Mouse (Mus musculus) embryonic stem cell, embryonic (primary cell): ENCODE results near the gene Chrnd.

Source experiments
- CTCF ChIA-PET, 4 experiments: fragments of 300-600 bp in 2 of 4; fragments of 350-600 bp in 2 of 4; sonication (Branson Sonifier 250); formaldehyde crosslinking; loops; one replicate each; lab custom pipeline; 2022; ENCODE audit warnings: inconsistent platforms in 2 of 4; lab: Charles Lee
- POLR2A ChIA-PET, 4 experiments: fragments of 300-600 bp in 2 of 4; fragments of 350-600 bp in 2 of 4; sonication (Branson Sonifier 250); formaldehyde crosslinking; loops; one replicate each; lab custom pipeline; 2022; ENCODE audit warnings: antibody characterized with exemption in 4 of 4, inconsistent platforms in 1 of 4; lab: Charles Lee

Gene Chrnd

GRCm38 (mm10) chr1:87203779-87204178 is 13.4 kb downstream of the Chrnd start:
- ChIA-PET CTCF (interaction anchor here in 2 of 4 experiments (6.1 to 7.0 kb wide), 2 partner anchors 17 kb away, joined by 30 to 40 read pairs; no protein-coding TSS in a partner anchor), POLR2A (interaction anchor here in 2 of 4 experiments (0.5 to 2.3 kb wide), 4 partner anchors 9 to 157 kb away, joined by 3 to 6 read pairs (median 4); no protein-coding TSS in a partner anchor)

GRCm38 (mm10) chr1:87204465-87204864 is 14.1 kb downstream of the Chrnd start, which contains the start of gene Chrng:
TSS of gene Chrng (plus strand) at chr1:87204657.
- ChIA-PET POLR2A (interaction anchor here in 1 of 4 experiments (0.6 kb wide), 1 partner anchor 25 kb away, joined by 4 read pairs; no protein-coding TSS in a partner anchor), CTCF (interaction anchor here in 2 of 4 experiments (2.1 to 7.0 kb wide), 3 partner anchors 17 to 18 kb away, joined by 5 to 40 read pairs (median 30); no protein-coding TSS in a partner anchor)

- CTCF ChIA-PET = interaction anchor here in 3 of 4 experiments (0.5 to 7.0 kb wide), 3 partner anchors 18 to 58 kb away, joined by 5 to 40 read pairs (median 6); no protein-coding TSS in a partner anchor
- POLR2A ChIA-PET = interaction anchor here in 1 of 4 experiments (0.5 to 3.2 kb wide), 6 partner anchors 10 to 640 kb away, joined by 3 to 16 read pairs (median 4); no protein-coding TSS in a partner anchor
Observed at GRCm38 (mm10) chr1:87205038-87205437, 14.6 kb downstream of the Chrnd start.

- CTCF ChIA-PET = interaction anchor here in 3 of 4 experiments (0.5 to 7.0 kb wide), 4 partner anchors 18 to 72 kb away, joined by 4 to 40 read pairs (median 6); no protein-coding TSS in a partner anchor
Observed at GRCm38 (mm10) chr1:87205502-87205901, 15.1 kb downstream of the Chrnd start.

GRCm38 (mm10) chr1:87206339-87206738 is 15.9 kb downstream of the Chrnd start:
- ChIA-PET CTCF (interaction anchor here in 2 of 4 experiments (2.1 kb wide), 2 partner anchors 19 kb away, joined by 4 to 5 read pairs; no protein-coding TSS in a partner anchor), POLR2A (interaction anchor here in 1 of 4 experiments (1.0 to 3.2 kb wide), 3 partner anchors 8 to 20 kb away, joined by 4 to 16 read pairs (median 6); no protein-coding TSS in a partner anchor)

More at GRCm38 (mm10) chr1:87205502-87205901, 15.1 kb downstream of the Chrnd start:
- POLR2A ChIA-PET = interaction anchor here in 1 of 4 experiments (0.5 to 3.2 kb wide), 6 partner anchors 9 to 641 kb away, joined by 3 to 16 read pairs (median 4); no protein-coding TSS in a partner anchor

GRCm38 (mm10) chr1:87211431-87211830 is 21.0 kb downstream of the Chrnd start:
- ChIA-PET POLR2A (interaction anchor here in 2 of 4 experiments (1.0 to 27.7 kb wide), 5 partner anchors 10 to 24 kb away, joined by 4 to 723 read pairs (median 5); no protein-coding TSS in a partner anchor), CTCF (interaction anchor here in 1 of 4 experiments (0.7 kb wide), 1 partner anchor 25 kb away, joined by 3 read pairs; no protein-coding TSS in a partner anchor)

GRCm38 (mm10) chr1:87213735-87214704 is 23.6 kb downstream of the Chrnd start, which contains the start of gene Eif4e2:
TSS of gene Eif4e2 (plus strand) at chr1:87213914.
- CTCF ChIA-PET = interaction anchor here in 3 of 4 experiments (0.6 to 1.2 kb wide), 4 partner anchors 12 to 207 kb away, joined by 3 to 5 read pairs (median 4); no protein-coding TSS in a partner anchor
- POLR2A ChIA-PET = interaction anchor here (1.0 to 27.7 kb wide), 12 partner anchors 8 to 547 kb away, joined by 3 to 723 read pairs (median 6); no protein-coding TSS in a partner anchor

GRCm38 (mm10) chr1:87214748-87215147 is 24.3 kb downstream of the Chrnd start:
- ChIA-PET POLR2A (interaction anchor here (0.5 to 27.7 kb wide), 14 partner anchors 8 to 546 kb away, joined by 3 to 723 read pairs (median 6); no protein-coding TSS in a partner anchor), CTCF (interaction anchor here in 2 of 4 experiments (0.8 to 1.2 kb wide), 3 partner anchors 11 to 206 kb away, joined by 4 to 5 read pairs (median 5); no protein-coding TSS in a partner anchor)

GRCm38 (mm10) chr1:87217938-87218337 is 27.5 kb downstream of the Chrnd start:
- POLR2A ChIA-PET = interaction anchor here (0.6 to 27.7 kb wide), 12 partner anchors 8 to 837 kb away, joined by 3 to 723 read pairs (median 6); no protein-coding TSS in a partner anchor
- CTCF ChIA-PET = interaction anchor here in 3 of 4 experiments (0.6 to 2.2 kb wide), 9 partner anchors 9 to 48 kb away, joined by 3 to 7 read pairs (median 4); no protein-coding TSS in a partner anchor

- POLR2A ChIA-PET = interaction anchor here (0.6 to 27.7 kb wide), 47 partner anchors 3 to 721 kb away, joined by 3 to 723 read pairs (median 5); partner anchors contain the start of genes Efhd1 (in 3 of the 4), Ptma (in 3 of the 4), Eif4e2 (in 2 of the 4) and Gigyf2 (in 2 of the 4)
- CTCF ChIA-PET = interaction anchor here in 2 of 4 experiments (0.8 to 2.3 kb wide), 8 partner anchors 8 to 697 kb away, joined by 3 to 12 read pairs (median 6); no protein-coding TSS in a partner anchor
Observed at GRCm38 (mm10) chr1:87225739-87226138, 35.3 kb downstream of the Chrnd start.

GRCm38 (mm10) chr1:87226409-87227159 is 36.2 kb downstream of the Chrnd start:
- POLR2A ChIA-PET = interaction anchor here (0.6 to 27.7 kb wide), 79 partner anchors 3 to 1322 kb away, joined by 3 to 723 read pairs (median 4); partner anchors contain the start of genes Ptma (in 4 of the 4), Efhd1 (in 3 of the 4), Gigyf2 (in 3 of the 4) and Eif4e2 (in 2 of the 4)
- CTCF ChIA-PET = interaction anchor here (0.5 to 2.3 kb wide), 17 partner anchors 9 to 698 kb away, joined by 3 to 12 read pairs (median 4); no protein-coding TSS in a partner anchor

GRCm38 (mm10) chr1:87227160-87227550 is 36.7 kb downstream of the Chrnd start:
- POLR2A ChIA-PET = interaction anchor here (0.8 to 27.7 kb wide), 41 partner anchors 4 to 797 kb away, joined by 3 to 723 read pairs (median 4); partner anchors contain the start of genes Gigyf2 (in 3 of the 4), Efhd1 (in 2 of the 4), Eif4e2 (in 2 of the 4) and Ptma (in 2 of the 4)
- CTCF ChIA-PET = interaction anchor here in 3 of 4 experiments (0.5 to 2.3 kb wide), 8 partner anchors 9 to 191 kb away, joined by 3 to 12 read pairs (median 4); no protein-coding TSS in a partner anchor

- POLR2A ChIA-PET = interaction anchor here (0.7 to 27.7 kb wide), 10 partner anchors 4 to 442 kb away, joined by 3 to 723 read pairs (median 7); partner anchors contain the start of genes Eif4e2 (in 2 of the 4), Efhd1 (in 1 of the 4) and Gigyf2 (in 1 of the 4)
- CTCF ChIA-PET = interaction anchor here in 3 of 4 experiments (0.5 to 1.9 kb wide), 3 partner anchors 8 to 395 kb away, joined by 3 to 4 read pairs (median 3); no protein-coding TSS in a partner anchor
Observed at GRCm38 (mm10) chr1:87230606-87231005, 40.2 kb downstream of the Chrnd start.

- POLR2A ChIA-PET = interaction anchor here (0.6 to 27.7 kb wide), 27 partner anchors 2 to 706 kb away, joined by 3 to 723 read pairs (median 4); partner anchors contain the start of genes Eif4e2 (in 2 of the 4), Gigyf2 (in 2 of the 4), Chrnd (in 1 of the 4) and Efhd1 (in 1 of the 4)
- CTCF ChIA-PET = interaction anchor here (0.5 to 2.2 kb wide), 8 partner anchors 14 to 58 kb away, joined by 3 to 8 read pairs (median 4); no protein-coding TSS in a partner anchor
Observed at GRCm38 (mm10) chr1:87232197-87232596, 41.8 kb downstream of the Chrnd start.

GRCm38 (mm10) chr1:87239056-87239455 is 48.6 kb downstream of the Chrnd start:
- ChIA-PET POLR2A (interaction anchor here (0.5 to 25.6 kb wide), 19 partner anchors 10 to 998 kb away, joined by 3 to 723 read pairs (median 4); partner anchors contain the start of genes Eif4e2 (in 1 of the 4) and Gigyf2 (in 1 of the 4)), CTCF (interaction anchor here in 3 of 4 experiments (0.7 to 1.9 kb wide), 7 partner anchors 10 to 158 kb away, joined by 3 to 10 read pairs (median 3); no protein-coding TSS in a partner anchor)
